Mouse (Mus musculus): ENCODE measurements at regions not wholly inside any gene's neighbourhood (a gene's known extent, or its start where the extent isn't known, plus 50 kb on each side); places are given as distances from the start of the nearest gene placed in this dataset.

- no peak for DNase-seq
Measured at GRCm38 (mm10) chr6:118283949-118284568, 86.5 kb upstream of the Ret start.

- DNase-seq: no peak
Measured at GRCm38 (mm10) chr6:118263951-118264350, 66.4 kb upstream of the Ret start.

GRCm38 (mm10) chr6:118259881-118260280 is 62.4 kb upstream of the Ret start:
- DNase-seq: no peak

- no peak for DNase-seq
Measured at GRCm38 (mm10) chr6:118254871-118255270, 57.4 kb upstream of the Ret start.

GRCm38 (mm10) chr6:118252711-118253110 is 55.2 kb upstream of the Ret start:
- no peak for DNase-seq

- DNase-seq: no peak
Measured at GRCm38 (mm10) chr6:118251131-118251530, 53.6 kb upstream of the Ret start.

- DNase-seq: no peak
Measured at GRCm38 (mm10) chr6:118250006-118250405, 52.5 kb upstream of the Ret start.
